Mouse (Mus musculus) limb, embryonic 11.5 days (tissue): ENCODE results near the gene Chchd1. TPM values are rescaled to one million over a fixed set of nuclear protein-coding genes. Genes with fewer than 3 reads are reported as not detected.

Experiments used
- ATAC-seq: fragments of 200-750 bp; cut with Nextera tagmentation; 2 replicates; pipeline ENCODE4 v1.8.0; 2017; ENCODE audit warnings: low read depth; ENCODE audit not compliant: insufficient number of reproducible peaks, low FRiP score, low TSS enrichment
- DNase-seq: peaks from one replicate; pipeline ENCODE4 v3.0.0-alpha.2; 2015; ENCODE audit warnings: low spot score
- H3K27ac ChIP-seq: fragments of 300-500 bp; sonication (generic); replicated peaks from 2 replicates; pipeline ENCODE4 v1.5.1; 2014; ENCODE audit warnings: low read depth, mild to moderate bottlenecking, low read length
- H3K27me3 ChIP-seq: fragments of 300-500 bp; sonication (generic); 2 replicates; pipeline ENCODE4 v1.6.1; 2014; ENCODE audit warnings: mild to moderate bottlenecking, low read length, mixed read lengths; ENCODE audit not compliant: control insufficient read depth, insufficient read depth
- H3K36me3 ChIP-seq: fragments of 300-500 bp; sonication (generic); 2 replicates; pipeline ENCODE4 v1.6.1; 2014; ENCODE audit warnings: mild to moderate bottlenecking, low read length, moderate library complexity, mixed read lengths; ENCODE audit not compliant: control insufficient read depth, insufficient read depth
- H3K4me1 ChIP-seq: fragments of 300-500 bp; sonication (generic); 2 replicates; pipeline ENCODE4 v1.6.1; 2014; ENCODE audit warnings: low read length, mixed read lengths; ENCODE audit not compliant: control insufficient read depth, insufficient read depth
- H3K4me2 ChIP-seq: fragments of 300-500 bp; sonication (generic); 2 replicates; pipeline ENCODE4 v1.6.1; 2014; ENCODE audit warnings: low read depth, mild to moderate bottlenecking, moderate library complexity; ENCODE audit not compliant: severe bottlenecking
- H3K4me3 ChIP-seq: fragments of 300-500 bp; sonication (generic); 2 replicates; pipeline ENCODE4 v1.5.1; 2014; ENCODE audit warnings: low read depth, low read length
- H3K9ac ChIP-seq: fragments of 300-500 bp; sonication (generic); 2 replicates; pipeline ENCODE4 v1.6.1; 2014; ENCODE audit warnings: mild to moderate bottlenecking, low read length
- H3K9me3 ChIP-seq: fragments of 300-500 bp; sonication (generic); 2 replicates; pipeline ENCODE4 v1.6.1; 2016; ENCODE audit warnings: low read length; ENCODE audit not compliant: control insufficient read depth
- WGBS: fragments of 180-500 bp; shearing (Covaris S2); extraction: QIAGEN DNeasy Blood & Tissue Kit; methylation state at CpG from one replicate; pipeline ENCODE4 v1.1.7; 2014; 5-methylcytosine and 5-hydroxymethylcytosine counted together
- polyA plus RNA-seq: library from polyadenylated mRNA; unstranded; fragments of >200 nt; fragmentation: Nextera tagmentation; extraction: Ambion mirVana; gene quantifications from 2 replicates; pipeline ENCODE4 v1.2.1, GENCODE M21; 2014

Chchd1 gene
- polyA plus RNA-seq, 1 experiment from 2014 or later, result 254 TPM

DNA sequence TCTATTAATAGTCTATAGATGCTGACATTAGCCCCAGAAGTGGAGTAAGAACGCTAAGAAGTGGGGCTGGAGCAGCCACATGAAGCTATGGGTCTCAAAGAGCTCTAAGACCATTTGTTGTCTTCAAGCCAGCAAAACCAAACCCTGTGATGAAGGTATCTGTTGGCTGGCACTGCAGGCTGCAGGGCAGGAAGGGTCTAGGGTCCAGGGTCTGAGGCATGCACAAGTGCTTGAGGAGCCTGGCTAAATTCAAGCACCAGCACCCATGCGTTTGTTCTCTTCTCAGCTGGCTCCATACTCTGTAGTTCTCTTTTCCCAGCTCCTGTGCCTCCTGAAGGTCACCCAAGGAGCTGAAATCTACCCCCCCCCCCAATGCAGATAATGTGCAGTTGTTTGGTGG is 32.2 kb downstream of the Chchd1 start:
- no peak overlapping the region for H3K4me2 ChIP-seq
- no peak overlapping the region for H3K4me3 ChIP-seq
- WGBS, result 67% methylated on average over 2 of the region's 2 CpGs
- peaks cover 18% of the 10 kb centered on the region; the same call in 1 of the 2 replicates for H3K36me3 ChIP-seq
- H3K9me3 ChIP-seq, result no peaks in the 10 kb centered on the region
- no peaks in the 10 kb centered on the region for H3K27me3 ChIP-seq
- no peak overlapping the region; the same call in 1 of the 2 replicates for H3K27ac ChIP-seq
- DNase-seq (no peak), ATAC-seq (no peak)
- peaks cover 11% of the 10 kb centered on the region; the same call in 1 of the 2 replicates for H3K4me1 ChIP-seq
- no peak overlapping the region for H3K9ac ChIP-seq

DNA sequence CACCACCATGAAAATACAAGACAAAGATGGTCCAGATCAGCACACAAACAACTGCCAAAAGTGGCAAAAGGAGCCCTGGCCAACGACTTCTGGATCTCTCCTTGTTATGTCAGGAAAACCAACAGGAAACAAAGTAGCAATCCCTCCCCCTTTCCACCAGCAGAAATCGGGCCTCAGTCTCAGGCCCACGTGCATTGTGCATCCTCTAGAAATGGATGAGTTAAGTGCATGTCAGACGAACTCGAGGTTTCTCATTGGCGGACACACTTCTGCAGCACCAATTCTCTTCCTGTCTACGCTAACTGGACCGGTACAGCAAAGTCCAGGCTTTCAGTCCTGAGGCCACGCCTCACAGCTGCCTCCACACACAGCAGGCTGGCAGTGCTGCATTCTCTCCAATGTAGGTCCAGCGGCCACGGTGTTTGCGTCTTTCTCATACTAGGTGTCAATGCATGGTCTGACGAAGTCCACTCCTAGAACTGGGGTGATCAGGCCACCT is 33.1 kb downstream of the Chchd1 start:
- ATAC-seq (no peak), DNase-seq (no peak)
- Histone ChIP-seq H3K27me3 (no peaks in the 10 kb centered on the region), H3K9me3 (no peaks in the 10 kb centered on the region), H3K4me1 (peaks cover 11% of the 10 kb centered on the region; the same call in 1 of the 2 replicates), H3K36me3 (peaks cover 18% of the 10 kb centered on the region; the same call in 1 of the 2 replicates), H3K4me3 (no peak overlapping the region), H3K9ac (no peak overlapping the region), H3K4me2 (no peak overlapping the region), H3K27ac (no peak overlapping the region)
- 87% methylated on average over 13 of the region's 13 CpGs for WGBS

DNA sequence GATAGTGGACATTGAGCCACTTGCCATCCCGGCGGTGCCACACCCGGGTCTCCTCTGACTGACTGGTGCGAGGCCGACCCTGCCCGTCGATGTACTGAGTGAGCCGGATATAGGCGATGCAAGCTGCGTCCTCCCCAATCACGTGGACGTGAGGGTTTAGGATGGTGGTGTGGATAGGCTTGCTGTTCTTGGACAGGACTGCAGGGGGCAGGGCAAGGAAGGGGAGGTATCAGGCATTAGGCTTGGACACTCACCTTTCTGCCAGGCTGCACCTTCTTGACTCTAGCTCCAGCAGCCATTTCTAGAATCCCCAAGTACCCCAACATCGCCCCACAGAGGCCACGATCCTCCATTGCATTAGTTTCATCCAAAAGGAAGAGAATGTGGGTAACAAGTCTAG is 34.5 kb downstream of the Chchd1 start:
- 47% methylated on average over 14 of the region's 14 CpGs for WGBS
- ATAC-seq, result no peak
- Histone ChIP-seq H3K27me3 (no peaks in the 10 kb centered on the region), H3K36me3 (peaks cover 15% of the 10 kb centered on the region; the same call in 1 of the 2 replicates), H3K4me3 (no peak overlapping the region), H3K9ac (no peak overlapping the region; the same call in 1 of the 2 replicates), H3K4me2 (no peak overlapping the region), H3K4me1 (peaks cover 9% of the 10 kb centered on the region; the same call in 1 of the 2 replicates), H3K9me3 (no peaks in the 10 kb centered on the region), H3K27ac (no peak overlapping the region)
- peak; percentile 65 for DNase-seq

DNA sequence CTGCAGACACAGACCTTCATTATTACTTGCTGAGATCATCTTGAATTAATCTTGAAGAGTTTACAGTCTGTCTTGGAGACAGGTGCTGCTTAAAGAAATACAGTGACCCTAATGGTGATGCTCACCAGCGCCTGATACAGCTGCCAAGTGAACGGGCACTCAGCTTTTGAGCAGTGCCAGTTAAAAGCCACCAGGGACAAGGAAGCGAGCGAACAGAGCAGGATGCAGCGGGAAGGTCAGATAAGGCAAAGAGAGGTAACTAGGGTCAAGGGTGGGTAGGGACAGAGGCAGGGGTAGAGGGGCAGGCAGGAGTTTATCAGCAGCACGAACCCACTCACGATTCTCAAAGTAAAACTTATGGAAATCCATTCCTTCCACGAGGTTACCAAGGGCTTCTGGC is 35.7 kb downstream of the Chchd1 start:
- 86% methylated on average over 8 of the region's 8 CpGs for WGBS
- H3K27me3 ChIP-seq, result no peaks in the 10 kb centered on the region
- H3K4me1 ChIP-seq, result 0 out of 2 replicates have a peak, but pooled peaks cover 3% of the 10 kb centered on the region
- H3K36me3 ChIP-seq, result peaks cover 14% of the 10 kb centered on the region
- no peak overlapping the region for H3K9ac ChIP-seq
- H3K4me3 ChIP-seq, result no peak overlapping the region
- ATAC-seq (no peak), DNase-seq (no peak)
- no peak overlapping the region for H3K4me2 ChIP-seq
- no peaks in the 10 kb centered on the region for H3K9me3 ChIP-seq
- no peak overlapping the region for H3K27ac ChIP-seq

DNA sequence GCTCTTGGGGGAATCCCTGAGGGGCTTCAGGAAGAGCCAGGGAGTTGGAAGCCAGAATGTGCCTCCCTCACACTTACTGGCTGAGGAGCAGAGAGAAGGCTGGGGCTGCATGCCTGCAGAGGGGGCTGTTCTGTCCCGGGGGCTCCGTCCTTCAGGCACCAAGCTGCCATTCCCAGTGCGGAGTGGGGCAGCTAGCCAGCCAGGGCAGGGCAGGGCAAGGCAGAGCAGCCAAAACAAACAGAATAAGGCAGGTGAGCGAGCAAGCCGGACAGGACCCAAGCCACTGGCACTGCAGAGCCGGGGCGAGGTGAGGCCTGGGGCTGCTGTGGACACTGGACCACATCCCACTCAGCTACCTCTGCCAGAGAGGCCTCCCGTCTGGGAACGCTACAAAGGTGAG is 38.5 kb downstream of the Chchd1 start:
- ATAC-seq (no peak), DNase-seq (no peak)
- H3K4me2 ChIP-seq, result no peak overlapping the region
- no peak overlapping the region for H3K9ac ChIP-seq
- no peaks in the 10 kb centered on the region for H3K4me1 ChIP-seq
- H3K4me3 ChIP-seq, result no peak overlapping the region
- peaks cover 10% of the 10 kb centered on the region for H3K36me3 ChIP-seq
- H3K27ac ChIP-seq, result no peak overlapping the region
- WGBS, result 93% methylated on average over 9 of the region's 9 CpGs
- H3K9me3 ChIP-seq, result no peaks in the 10 kb centered on the region
- no peaks in the 10 kb centered on the region for H3K27me3 ChIP-seq

DNA sequence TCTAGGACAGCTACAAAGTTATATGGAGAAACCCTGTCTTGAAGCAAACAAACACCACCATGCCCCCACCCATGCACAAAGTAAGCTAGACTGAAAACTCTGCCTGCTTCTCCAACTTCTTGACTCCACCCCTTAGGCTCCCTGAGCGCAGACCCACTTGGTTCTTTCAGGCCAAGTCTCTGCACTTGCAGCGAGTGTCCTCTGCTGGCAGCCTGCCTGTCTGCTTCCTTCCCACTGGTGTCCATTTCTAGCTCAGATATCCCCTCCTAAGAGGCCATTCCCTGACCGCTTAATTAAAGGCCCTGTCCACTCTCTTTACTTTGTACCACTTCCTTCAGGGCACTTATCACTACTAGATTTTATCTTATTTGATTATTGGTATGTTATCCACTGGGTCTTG is 40.8 kb downstream of the Chchd1 start:
- no peak for DNase-seq
- Histone ChIP-seq H3K4me3 (no peak overlapping the region), H3K4me2 (no peak overlapping the region), H3K27ac (no peak overlapping the region), H3K9ac (no peak overlapping the region), H3K9me3 (no peaks in the 10 kb centered on the region), H3K36me3 (peaks cover 6% of the 10 kb centered on the region), H3K4me1 (no peaks in the 10 kb centered on the region), H3K27me3 (no peaks in the 10 kb centered on the region)
- 85% methylated on average over 3 of the region's 3 CpGs for WGBS
- ATAC-seq, result no peak

DNA sequence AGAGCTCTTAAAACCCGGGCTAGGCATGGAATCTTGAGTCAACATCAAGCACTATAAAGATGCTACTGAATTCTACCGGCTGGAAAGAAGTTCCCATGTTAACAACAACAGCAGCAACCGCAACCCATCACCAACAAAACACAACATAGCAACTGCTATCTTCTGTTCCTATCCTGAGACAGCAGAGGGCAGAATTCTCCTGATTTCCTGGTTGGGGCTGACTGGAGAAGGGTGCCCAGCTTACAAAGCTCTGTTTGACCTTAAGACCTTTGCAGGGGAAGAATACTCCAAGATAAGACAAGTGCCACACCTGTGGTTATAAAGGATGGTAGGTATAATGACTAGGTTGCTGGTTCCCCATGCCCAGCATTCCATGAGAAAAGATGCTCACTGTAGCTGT is 44.1 kb downstream of the Chchd1 start:
- no peak overlapping the region for H3K4me3 ChIP-seq
- H3K4me1 ChIP-seq, result no peaks in the 10 kb centered on the region
- DNase-seq (no peak), ATAC-seq (no peak)
- H3K36me3 ChIP-seq, result peaks cover 2% of the 10 kb centered on the region
- H3K27me3 ChIP-seq, result no peaks in the 10 kb centered on the region
- H3K27ac ChIP-seq, result no peak overlapping the region
- H3K4me2 ChIP-seq, result no peak overlapping the region
- H3K9me3 ChIP-seq, result no peaks in the 10 kb centered on the region
- H3K9ac ChIP-seq, result no peak overlapping the region
- 92% methylated on average over 3 of the region's 3 CpGs for WGBS

DNA sequence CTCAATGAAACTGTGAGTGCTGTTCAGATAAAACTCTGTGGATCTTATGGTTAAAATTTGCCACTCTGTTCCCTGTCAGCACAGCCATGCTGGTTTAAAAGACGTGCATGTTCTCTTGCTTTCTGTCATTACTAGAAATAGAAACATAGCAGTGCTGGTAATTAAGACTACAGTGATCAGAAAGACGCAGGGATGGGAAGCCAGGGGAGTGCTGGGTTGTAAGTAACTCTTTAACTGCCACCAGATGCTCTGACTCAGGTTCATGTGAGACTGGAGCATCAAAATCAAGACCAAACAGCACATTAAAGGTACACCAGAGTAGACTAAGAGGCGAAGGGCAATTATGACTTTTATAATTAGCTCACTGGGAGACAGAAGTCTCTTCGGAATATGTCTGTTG is 45.6 kb downstream of the Chchd1 start:
- no peak overlapping the region for H3K9ac ChIP-seq
- H3K4me3 ChIP-seq, result no peak overlapping the region
- H3K9me3 ChIP-seq, result no peaks in the 10 kb centered on the region
- no peaks in the 10 kb centered on the region for H3K27me3 ChIP-seq
- 42% methylated on average over 4 of the region's 4 CpGs for WGBS
- H3K4me2 ChIP-seq, result no peak overlapping the region
- no peak overlapping the region for H3K27ac ChIP-seq
- no peaks in the 10 kb centered on the region for H3K4me1 ChIP-seq
- peaks cover 2% of the 10 kb centered on the region for H3K36me3 ChIP-seq
- ATAC-seq (no peak), DNase-seq (no peak)

DNA sequence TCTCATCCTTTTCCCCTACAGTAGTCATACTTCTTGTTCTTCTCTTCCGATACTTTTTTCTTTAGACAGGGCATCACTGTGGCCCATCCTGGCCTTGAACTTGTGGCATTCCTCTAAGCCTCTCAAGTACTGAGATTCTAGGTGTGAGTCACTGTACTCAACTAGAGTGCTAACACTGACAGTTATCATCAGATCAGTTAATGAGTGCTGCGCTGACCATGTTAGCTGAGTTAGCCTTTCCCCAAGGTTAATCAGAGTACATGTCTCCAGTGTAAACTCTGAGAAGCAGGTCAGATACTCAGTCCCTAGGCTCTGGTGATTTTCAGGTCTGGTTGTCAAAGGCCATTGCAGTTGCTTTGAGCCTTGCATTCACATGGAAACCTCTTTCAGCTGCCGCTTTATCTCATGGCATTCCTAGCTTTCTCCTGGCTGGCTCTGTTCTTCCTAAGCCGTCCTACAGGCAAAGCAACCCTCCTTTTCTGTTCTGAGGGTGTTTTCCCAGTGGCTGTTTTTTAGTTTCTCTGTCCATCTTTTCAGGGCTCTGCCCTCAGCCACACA is 46.8 kb downstream of the Chchd1 start:
- no peak overlapping the region for H3K4me2 ChIP-seq
- no peak overlapping the region for H3K4me3 ChIP-seq
- H3K9ac ChIP-seq, result no peak overlapping the region
- no peaks in the 10 kb centered on the region for H3K27me3 ChIP-seq
- WGBS, result 91% methylated on average over 4 of the region's 4 CpGs
- H3K27ac ChIP-seq, result no peak overlapping the region
- no peaks in the 10 kb centered on the region; the same call in 1 of the 2 replicates for H3K36me3 ChIP-seq
- no peaks in the 10 kb centered on the region for H3K9me3 ChIP-seq
- ATAC-seq, result no peak
- H3K4me1 ChIP-seq, result no peaks in the 10 kb centered on the region
- no peak for DNase-seq
